Mouse (Mus musculus): ENCODE measurements around the gene Olfr94. TPM values are rescaled to one million over a fixed set of nuclear protein-coding genes. Genes with fewer than 3 reads are reported as not detected.
"Not testable (repeated sequence)": the region's sequence is repeated elsewhere in the genome, so short reads cannot be mapped to it uniquely, and the experiment has no call there.

Olfr94 gene
- polyA plus RNA-seq (2012; rRNA removed) = not detected in 2 replicates

DNA sequence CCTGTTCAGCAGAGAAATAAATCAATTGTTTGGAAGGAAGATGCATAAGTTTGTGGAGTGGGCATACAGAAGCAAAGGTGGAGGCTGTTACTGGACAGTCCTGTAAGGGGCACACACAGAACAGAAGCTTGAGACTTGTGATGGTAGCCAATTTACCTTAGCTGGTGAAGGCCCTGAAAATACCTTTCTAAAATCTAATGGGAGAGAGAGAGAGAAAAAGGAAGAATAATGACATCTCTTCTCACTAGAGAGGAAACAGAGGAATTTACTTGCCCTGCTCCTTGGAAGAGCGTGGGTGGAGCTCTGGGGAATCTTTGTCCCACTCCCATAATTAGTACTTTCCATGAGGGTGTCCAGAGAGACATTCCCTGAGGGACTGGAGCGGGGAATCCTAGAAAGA lies at the start of gene Olfr94:
Gene Olfr94 (minus strand): TSS at position 101 of the 400 bp plus-strand sequence.
- no peak for DNase-seq (ENCODE audit: low spot score)

DNA sequence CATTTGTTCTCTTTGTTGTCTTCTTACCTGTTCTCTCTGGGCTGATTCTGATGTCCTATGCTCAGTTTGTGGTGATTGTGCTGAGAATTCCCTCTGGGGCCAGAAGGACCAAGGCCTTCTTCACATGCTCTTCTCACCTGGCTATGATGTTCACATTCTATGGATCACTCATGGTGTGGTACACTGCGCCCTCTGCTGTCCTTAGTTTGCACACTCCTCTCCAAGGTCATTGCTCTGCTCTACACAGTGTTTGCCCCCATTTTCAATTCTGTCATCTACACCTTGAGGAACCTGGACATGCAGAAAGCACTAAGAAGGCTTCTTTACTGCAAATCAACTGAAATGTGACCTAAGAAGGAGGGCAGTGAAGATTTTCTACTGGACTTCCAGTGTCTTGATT lies 49.8 kb upstream of the Olfr94 start:
- no peak for DNase-seq (ENCODE audit: low spot score)

DNA sequence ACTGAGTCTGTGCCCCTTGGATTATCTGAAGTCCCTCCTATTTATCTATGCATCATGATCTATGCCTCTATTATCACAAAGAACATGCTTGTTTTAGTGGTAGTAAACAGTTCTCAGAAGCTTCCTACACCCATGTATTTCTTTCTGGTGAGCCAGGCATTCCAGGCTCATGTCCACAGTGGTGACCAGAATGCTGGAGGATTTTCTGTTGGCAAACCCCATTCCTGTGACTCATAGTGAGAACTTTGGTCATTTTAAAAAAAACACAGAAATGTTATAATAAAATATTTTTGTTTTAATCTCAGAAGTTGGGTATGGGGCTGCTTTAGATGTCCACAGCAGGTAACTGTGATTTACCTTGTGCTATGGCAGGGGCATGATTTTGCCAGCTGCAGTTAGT lies 48.7 kb upstream of the Olfr94 start:
- DNase-seq (ENCODE audit: low spot score) = no peak

DNA sequence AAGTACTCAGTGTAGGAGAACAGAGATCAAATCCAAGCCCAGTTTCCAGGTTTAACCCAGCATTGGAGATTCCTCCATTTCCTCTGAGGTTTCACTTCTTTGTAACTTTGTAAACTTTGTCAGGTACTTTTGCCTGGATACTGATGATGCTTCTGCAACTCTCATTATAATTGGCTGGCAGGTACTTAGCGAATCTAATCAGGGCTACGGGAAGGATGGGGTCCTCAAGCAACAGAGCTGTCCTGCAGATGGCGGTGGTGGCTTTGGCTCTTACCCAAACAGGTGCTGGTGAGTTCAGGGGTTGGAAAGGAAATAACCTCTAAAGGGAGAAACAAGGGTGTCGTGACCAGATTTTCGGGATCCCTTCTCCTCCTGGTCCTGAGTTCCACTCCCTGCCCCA lies 45.9 kb upstream of the Olfr94 start:
- DNase-seq (ENCODE audit: low spot score) = no peak

DNA sequence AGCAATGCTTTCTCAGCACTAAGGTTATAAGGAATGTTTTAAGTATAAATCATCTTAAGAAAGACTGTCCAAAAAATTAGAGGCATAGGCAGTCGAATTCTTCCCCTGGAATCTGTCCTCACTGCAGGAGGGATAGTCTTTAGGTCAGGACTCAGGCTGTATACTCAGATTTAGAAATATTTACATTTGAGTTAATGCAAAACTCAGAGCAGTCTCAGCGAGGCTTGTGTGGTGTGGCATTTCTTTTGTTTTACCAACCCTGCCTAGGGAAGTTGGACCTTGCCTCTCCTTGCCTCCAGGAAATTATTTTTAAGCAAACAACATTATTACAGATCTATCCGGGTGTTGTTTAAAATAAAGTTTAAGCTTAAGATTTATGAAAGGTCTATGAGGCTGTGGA lies 41.4 kb upstream of the Olfr94 start:
- no peak for DNase-seq (ENCODE audit: low spot score)

DNA sequence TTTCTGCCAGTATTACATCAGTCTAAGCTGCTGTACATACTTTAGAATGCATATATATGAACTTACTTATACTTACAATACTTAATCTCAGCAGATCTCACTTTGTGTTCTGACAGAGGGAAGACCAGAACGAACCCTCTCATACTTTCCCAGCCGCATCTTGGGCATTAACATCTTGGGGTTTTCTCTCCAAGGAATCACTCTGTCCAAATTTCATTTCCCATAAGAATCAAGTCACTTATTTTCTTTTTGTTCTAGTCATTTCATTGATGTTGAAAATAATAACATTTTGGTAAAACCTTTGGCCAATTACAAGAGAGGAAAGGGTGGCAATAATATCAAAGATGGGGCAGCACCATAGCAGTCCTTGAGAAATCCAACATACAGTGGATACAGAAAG lies 36.4 kb upstream of the Olfr94 start, which contains the start of gene Olfr97:
Gene Olfr97 (minus strand): TSS at position 101 of the 400 bp plus-strand sequence.
- not testable (repeated sequence) for DNase-seq (ENCODE audit: low spot score)

DNA sequence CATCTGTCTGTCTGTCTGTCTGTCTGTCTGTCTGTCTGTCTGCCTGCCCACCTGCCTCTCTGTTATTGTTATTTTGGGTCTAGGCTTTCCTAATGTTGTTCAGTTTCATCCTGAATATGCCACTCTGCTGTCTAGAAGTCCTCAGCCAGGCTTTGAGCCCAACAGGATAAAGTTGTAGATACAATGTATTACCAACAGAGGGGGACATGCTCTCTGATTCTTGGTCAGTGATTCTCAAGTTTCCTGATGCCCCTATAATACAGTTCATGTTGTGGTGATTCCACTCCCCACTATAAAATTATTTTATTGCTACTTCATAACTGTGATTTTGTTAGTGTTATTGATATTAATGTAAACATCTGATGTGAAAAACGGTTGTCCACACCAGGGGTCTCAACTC lies 21.1 kb upstream of the Olfr94 start:
- no peak for DNase-seq (ENCODE audit: low spot score)

DNA sequence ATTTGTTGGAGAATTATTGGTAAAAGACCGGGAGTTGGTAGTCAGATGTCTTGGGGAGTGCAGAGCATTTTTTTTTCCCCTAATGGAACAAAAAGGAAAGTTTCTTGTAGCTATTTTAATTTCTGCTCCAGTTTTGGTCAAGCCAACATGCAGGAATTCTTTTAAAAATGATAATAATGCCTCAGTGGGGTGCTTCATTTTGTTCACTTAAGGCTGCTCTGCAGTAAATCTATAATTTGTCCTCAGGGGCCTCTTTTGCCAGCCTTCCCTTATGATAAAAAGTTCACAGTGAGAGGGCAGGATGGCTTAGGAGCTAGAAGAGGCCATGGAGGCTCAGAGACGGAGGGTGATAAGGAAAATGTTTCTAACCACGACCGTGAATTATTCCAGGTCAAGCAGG lies 19.1 kb upstream of the Olfr94 start, which contains the start of gene Olfr96:
Gene Olfr96 (plus strand): TSS at position 301 of the 400 bp plus-strand sequence.
- DNase-seq (ENCODE audit: low spot score) = no peak

DNA sequence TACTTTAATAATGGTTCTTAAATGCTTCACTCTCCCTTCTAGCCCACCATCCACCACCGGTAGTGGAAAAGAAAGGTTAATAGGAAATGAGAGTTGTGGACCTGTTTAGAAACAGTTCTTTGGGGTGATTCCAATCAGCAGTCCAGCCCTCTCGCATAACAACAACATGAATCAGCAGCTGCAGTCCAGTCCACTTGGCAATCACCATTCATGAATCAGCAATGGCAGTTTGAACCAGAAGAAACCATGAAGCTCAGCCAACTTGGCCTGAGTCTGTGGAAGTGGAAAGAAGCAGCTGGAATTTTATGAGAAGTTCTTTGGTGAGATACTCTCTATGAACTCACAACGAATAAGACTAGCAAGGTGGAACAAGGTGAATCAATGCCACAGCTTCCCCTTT lies 17.7 kb upstream of the Olfr94 start:
- no peak for DNase-seq (ENCODE audit: low spot score)

DNA sequence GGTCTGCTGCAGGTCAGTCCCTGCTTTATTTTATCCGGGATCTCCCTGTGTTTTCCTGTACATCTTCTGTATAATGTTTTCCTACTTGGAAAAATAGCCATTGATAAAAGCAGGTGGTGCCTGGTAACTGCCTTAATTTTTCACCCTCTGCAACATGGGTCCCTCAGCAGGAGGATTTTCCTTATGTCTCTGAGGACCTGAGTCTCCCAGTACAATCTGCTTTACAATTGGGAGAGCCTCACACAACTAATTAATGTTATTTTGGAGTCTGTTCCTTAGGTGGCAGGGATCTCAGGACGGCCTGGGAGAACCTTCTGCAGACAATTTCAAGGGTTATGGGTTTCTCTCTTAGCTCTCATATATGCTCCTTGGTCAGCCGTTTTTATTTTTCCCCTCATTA lies 12.2 kb upstream of the Olfr94 start, which contains the start of gene Olfr95:
Gene Olfr95 (minus strand): TSS at position 101 of the 400 bp plus-strand sequence.
- DNase-seq (ENCODE audit: low spot score) = no peak

DNA sequence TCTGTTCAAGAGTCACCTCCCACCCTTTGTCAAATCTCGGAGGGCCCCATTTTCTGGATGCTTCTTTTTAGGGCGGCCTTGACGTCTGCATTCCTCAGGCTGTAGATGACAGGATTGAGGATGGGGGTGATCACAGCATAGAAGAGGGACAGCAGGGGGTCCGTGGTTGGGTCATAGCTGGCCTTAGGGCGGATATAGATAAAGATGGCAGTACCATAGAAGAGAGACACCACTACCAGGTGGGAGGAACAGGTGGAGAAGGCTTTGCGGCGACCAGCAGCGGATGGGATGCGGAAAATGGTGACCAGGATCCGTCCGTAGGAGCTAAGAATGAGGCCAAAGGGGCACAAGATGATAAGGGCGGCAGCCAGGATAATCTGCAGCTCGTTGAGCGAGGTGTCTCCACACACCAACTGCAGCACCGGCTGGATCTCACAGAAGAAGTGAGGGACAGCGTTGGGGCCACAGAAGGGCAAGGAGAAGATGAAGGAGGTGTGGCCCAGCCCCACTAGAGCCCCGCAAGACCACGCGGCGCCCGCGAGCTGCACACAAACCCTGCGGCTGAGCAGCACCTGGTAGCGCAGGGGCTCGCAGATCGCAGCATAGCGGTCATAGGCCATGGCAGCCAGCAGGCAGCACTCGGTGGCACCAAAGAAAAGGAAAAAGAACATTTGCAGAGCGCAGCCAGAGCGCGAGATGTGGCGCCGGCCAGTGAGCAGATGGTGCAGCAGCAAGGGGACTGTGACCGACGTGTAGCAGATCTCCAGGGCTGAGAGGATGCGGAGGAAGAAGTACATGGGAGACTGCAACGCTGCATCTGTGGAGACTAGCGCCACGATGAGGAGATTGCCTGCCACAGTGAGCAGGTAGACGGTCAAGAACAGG lies 10.3 kb upstream of the Olfr94 start:
- DNase-seq (ENCODE audit: low spot score) = no peak

DNA sequence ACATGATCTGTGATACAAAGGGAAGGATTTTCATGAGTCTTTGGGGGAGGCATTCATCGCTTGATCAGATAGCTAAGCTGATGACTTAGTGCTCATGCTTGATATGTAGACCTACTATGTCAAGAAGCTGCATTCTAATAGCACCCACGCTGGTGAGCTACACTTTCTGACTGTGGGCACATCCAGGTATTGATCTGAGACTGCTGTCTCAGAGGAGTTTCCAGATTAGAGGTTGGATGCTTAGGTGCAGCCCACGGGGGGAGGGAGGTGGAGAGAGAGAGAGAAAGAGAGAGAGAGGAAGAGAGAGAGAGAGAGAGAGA lies 3.1 kb upstream of the Olfr94 start:
- no peak for DNase-seq (ENCODE audit: low spot score)

DNA sequence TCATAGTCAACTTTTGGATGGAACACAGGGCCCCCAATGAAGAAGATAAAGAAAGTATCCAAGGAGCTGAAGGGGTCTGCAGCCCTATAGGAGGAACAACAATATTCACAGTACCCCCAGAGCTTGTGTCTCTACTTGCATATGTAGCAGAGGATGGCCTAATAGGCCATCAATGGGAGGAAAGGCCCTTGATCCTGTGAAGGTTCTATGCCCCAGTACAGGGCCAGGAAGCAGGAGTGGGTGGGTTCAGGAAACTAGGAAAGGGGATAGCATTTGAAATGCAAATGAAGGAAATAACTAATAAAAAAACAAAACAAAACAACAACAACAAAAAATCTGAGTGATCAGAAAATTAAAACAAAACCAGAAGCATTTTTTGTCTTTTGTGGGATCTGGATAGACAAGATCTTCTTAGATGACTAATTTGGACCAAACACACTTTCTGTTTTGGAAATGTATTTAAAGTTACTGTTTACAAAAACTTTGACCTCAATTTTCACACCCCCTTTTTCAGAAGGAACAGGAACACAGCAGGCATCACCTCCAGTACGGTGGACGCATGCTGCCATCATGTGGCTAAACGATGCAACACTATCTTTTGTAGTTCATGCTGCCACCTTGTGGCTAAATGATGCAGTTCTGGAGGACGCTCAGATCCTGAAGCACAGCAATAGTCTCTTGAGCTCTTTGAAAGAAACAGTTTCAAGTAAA lies 2.6 kb upstream of the Olfr94 start:
- peak; percentile 45 for DNase-seq (ENCODE audit: low spot score)

DNA sequence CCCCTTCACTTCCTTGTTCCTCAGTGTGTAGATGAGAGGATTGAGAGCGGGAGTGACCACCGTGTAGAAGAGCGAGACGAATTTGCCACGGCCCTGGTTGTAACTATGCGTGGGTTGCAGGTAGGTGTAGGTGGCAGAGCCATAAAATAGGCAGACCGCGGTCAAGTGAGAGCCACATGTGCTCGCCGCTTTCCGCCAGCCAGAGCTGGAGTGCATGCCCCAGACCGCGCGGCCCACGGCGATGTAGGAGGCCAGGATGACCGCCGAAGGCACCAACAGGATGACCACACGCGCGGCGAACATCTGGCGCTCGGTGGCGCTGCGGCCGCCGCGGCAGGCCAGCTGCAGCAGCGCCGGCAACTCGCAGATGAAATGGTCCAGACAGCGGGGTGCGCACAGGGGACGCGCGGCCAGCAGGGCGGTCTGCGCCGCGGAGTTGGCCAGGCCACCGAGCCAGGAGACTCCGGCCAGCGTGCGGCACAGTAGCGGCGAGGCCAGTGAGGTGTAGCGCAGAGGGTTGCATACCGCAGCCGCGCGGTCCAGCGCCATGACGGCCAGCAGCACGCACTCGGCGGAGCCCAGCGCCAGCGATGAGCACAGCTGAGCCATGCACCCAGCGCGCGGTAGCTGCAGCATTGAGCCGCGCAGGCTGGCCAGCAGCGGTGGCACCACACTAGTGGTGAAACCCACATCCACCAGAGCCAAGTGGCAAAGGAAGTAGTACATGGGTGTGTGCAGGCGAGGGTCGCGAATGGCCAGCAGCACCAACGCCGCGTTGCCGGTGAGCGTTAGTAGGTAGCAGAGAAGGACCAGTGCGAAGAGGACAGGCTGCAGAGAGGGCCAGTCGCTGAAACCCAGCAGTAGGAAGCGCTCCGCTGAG lies 3.7 kb downstream of the Olfr94 start:
- DNase-seq (ENCODE audit: low spot score) = peak; percentile 29

DNA sequence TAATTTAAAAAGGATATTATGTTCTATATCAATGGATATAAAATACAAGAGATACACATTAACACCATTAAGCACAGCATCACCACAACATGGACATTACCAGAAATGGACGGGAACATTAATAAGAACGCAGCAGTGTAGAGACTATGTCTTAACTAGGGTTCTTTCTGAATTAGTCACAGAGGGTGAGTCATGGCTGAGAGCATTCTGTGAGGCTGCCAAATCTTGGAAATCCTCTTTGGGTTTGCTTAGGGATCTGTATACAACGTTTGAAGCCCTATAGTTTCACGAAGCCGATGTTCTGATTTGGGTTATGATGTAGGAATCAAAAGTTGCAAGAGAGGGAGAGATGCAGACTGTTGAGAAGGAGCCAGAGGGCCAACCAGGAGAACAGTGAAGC lies 6.0 kb downstream of the Olfr94 start:
- DNase-seq (ENCODE audit: low spot score) = no peak

DNA sequence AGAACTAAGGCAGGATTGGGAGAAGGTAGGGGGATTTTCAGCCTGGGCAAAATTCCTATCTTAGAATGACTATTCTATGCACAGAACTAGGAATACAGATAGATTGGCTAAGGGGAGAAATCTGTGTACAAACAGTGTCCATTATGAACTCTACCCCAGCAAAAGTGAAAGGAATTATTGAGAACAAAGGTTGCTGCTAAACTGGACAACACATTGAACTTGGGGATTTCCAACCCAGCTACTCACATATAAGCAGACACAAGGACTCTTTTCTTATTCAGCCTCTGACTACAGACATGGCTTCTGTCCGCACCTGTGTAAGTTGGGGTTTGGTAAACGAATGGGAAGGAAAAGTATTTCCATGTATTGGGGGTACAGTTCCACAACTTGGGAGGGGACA lies 7.1 kb downstream of the Olfr94 start, which contains the start of gene Ubd:
Gene Ubd (plus strand): TSS at position 237 of the 400 bp plus-strand sequence.
- no peak for DNase-seq (ENCODE audit: low spot score)

DNA sequence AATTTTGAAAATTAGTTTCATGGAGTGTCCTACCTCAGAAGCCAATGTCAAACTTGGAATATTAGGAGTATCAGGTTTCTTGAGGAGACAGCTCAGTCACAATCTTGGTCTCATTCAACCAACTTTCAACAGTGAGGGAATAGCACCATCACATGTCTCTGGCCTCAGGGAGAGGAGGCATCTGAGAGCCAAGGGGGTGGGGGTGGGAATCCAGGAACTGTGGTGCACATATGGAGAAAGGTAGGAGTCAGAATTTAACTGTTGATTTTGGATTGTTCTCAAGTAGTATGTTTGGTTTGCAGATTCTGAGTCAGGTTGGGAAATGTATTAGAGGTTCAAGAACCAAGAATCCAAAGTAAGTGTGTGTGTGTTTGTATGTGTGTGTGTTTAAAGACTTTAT lies 7.8 kb downstream of the Olfr94 start:
- DNase-seq (ENCODE audit: low spot score) = no peak

DNA sequence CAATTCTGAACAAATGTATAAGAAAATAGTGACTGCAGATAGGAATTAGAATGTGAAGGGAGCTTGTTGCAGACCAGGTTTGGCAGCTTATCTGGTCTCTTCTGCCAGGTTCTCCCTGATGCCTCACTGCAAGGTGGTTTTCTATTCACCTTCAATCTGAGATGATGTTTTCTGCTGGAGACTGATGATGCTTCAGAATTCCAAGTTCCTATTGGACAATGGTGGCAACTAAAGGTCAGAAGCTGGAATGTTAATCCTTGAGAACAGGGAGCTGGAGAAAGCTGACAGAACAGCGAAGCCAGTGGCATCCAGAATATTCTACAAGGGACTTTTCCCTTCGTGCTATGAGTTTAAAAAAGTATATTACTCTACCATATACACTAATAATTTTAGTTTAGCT lies 10.1 kb downstream of the Olfr94 start:
- DNase-seq (ENCODE audit: low spot score) = no peak

DNA sequence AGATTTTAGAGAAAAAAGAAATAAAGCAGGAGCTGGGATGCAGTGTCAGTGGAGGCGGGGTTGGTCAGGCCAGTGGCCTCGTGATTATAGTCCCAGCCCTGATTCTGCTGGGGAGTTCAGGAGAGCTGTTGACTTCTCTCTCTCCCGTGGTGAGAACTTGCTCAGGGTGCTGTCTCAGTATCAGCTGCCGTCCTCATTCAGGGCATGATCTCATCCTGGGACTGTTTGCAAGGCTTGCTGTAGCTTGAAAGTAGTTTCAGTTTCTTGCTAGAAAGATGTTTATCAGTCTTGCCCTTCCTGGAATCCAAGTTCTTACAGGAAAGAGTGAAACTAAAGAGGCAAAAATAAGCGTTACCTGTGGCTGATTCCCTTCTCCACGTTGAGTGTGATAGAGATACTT lies 15.3 kb downstream of the Olfr94 start:
- DNase-seq (ENCODE audit: low spot score) = no peak

DNA sequence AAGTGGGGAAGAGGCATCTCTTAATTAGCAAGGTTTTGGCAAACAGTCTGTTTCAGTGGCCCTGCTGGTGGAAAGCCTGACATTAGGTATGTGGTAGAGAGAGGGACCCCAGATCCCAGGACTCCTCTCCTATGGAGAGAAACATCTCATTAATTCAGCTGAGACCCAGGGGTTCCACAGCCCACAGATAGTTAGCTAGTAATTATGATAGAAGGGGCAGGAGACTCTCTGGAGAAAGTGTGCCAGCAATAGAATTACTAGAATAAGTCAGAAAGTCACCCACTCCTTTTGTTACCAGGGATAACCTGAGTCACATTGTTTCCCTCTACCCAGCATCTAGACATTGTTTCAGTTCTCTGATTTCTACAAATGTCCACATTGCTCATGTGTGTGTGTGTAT lies 39.4 kb downstream of the Olfr94 start, which contains the start of gene Olfr93:
Gene Olfr93 (minus strand): TSS at position 101 of the 400 bp plus-strand sequence.
- no peak for DNase-seq (ENCODE audit: low spot score)

Data from urinary bladder, adult 2 months (tissue).